ENCODE assay signal across 11 mouse cellular contexts in genomic region chr16:45877171-45877570, GRCm38 (mm10).
A peak's percentile ranks its signal among the peaks of the same experiment; 100 is the strongest.
DNase-seq lines count a peak whose midpoint lies in the region; ATAC-seq and TF ChIP-seq lines count a peak whose summit lies in the region.
"Had no signal": no experiment of that assay in that cellular context is flagged by ENCODE, and none has a peak within 500 bp of the region (broad histone marks: within the 10 kb centered on the region; RNA-seq: fewer than 3 reads in every experiment).

No protein-coding gene starts in this region.

- peak overlapping the region; percentile 35; the same call in 1 of the 2 replicates for H3K27ac ChIP-seq in heart, embryonic 15.5 days
- H3K27ac ChIP-seq in heart, embryonic 11.5 days (ENCODE audit: low read depth, low read length): no peak overlapping the region
- no peak overlapping the region for H3K27ac ChIP-seq in CH12.LX (ENCODE audit: insufficient read depth, low read depth)
- H3K27ac ChIP-seq in heart, postnatal 0 days (ENCODE audit: low read depth): 0 out of 2 replicates have a peak overlapping the region, but pooled peaks have one; percentile 27
- peak overlapping the region; percentile 72; the same call in 1 of the 2 replicates for H3K27ac ChIP-seq in limb, embryonic 15.5 days
- no peak overlapping the region for H3K27ac ChIP-seq in midbrain, embryonic 13.5 days
- no peak overlapping the region for H3K27ac ChIP-seq in midbrain, embryonic 10.5 days (replicated peaks)
- no peak overlapping the region for H3K27ac ChIP-seq in forebrain, embryonic 11.5 days (ENCODE audit: low read depth, low read length)
- H3K27ac ChIP-seq: embryonic facial prominence, embryonic 15.5 days; layer of hippocampus, adult 2 months had no signal

- TF ChIP-seq POLR2A in CH12.LX (IDR thresholded peaks at IDR 0.05; ENCODE audit: low read depth, low read length): no peak

- TF ChIP-seq EP300 in CH12.LX (IDR thresholded peaks at IDR 0.05; ENCODE audit: low read length): peak; percentile 62
- TF ChIP-seq EP300 in heart, postnatal 0 days (IDR thresholded peaks at IDR 0.05; ENCODE audit: low read depth): no peak

- in situ Hi-C loops in CH12.LX (cut with MboI; ENCODE audit: low pct_ligation_motif_present, low pct_unique_long_range_greater_than_20kb, low sequenced_read_pairs): no loop called here

- no peak overlapping the region for H3K9ac ChIP-seq in heart, embryonic 15.5 days
- no peak overlapping the region for H3K9ac ChIP-seq in heart, embryonic 11.5 days (ENCODE audit: low read depth, low read length)
- no peak overlapping the region for H3K9ac ChIP-seq in CH12.LX (ENCODE audit: insufficient read depth, low read depth)
- no peak overlapping the region for H3K9ac ChIP-seq in heart, postnatal 0 days (replicated peaks; ENCODE audit: low read depth, low read length)
- H3K9ac ChIP-seq in limb, embryonic 15.5 days: no peak overlapping the region
- H3K9ac ChIP-seq in midbrain, embryonic 13.5 days (replicated peaks): no peak overlapping the region
- no peak overlapping the region for H3K9ac ChIP-seq in forebrain, embryonic 11.5 days (ENCODE audit: low read length)
- H3K9ac ChIP-seq: embryonic facial prominence, embryonic 15.5 days had no signal

- H3K4me1 ChIP-seq in heart, embryonic 15.5 days (replicated peaks): peaks cover 18% of the 10 kb centered on the region
- H3K4me1 ChIP-seq in heart, embryonic 11.5 days (ENCODE audit: control insufficient read depth, insufficient read depth, low read length): peaks cover 3% of the 10 kb centered on the region; the same call in 1 of the 2 replicates
- H3K4me1 ChIP-seq in CH12.LX (ENCODE audit: control insufficient read depth in 1 of 2, insufficient read depth in 2 of 2): peaks cover 7 to 29% of the 10 kb centered on the region in 2 experiments; a peak in 3 of 4 replicates
- peaks cover 19% of the 10 kb centered on the region for H3K4me1 ChIP-seq in heart, postnatal 0 days (ENCODE audit: control insufficient read depth, insufficient read depth)
- peaks cover 23% of the 10 kb centered on the region for H3K4me1 ChIP-seq in limb, embryonic 15.5 days
- H3K4me1 ChIP-seq in midbrain, embryonic 13.5 days (replicated peaks): no peaks in the 10 kb centered on the region
- no peaks in the 10 kb centered on the region for H3K4me1 ChIP-seq in midbrain, embryonic 10.5 days
- no peaks in the 10 kb centered on the region for H3K4me1 ChIP-seq in forebrain, embryonic 11.5 days (replicated peaks; ENCODE audit: control insufficient read depth, insufficient read depth, low read length)

- WGBS in heart, embryonic 15.5 days: 65% methylated on average over 5 of the region's 5 CpGs
- 70% methylated on average over 5 of the region's 5 CpGs for WGBS in heart, embryonic 11.5 days (ENCODE audit: insufficient replicate concordance)
- 58% methylated on average over 5 of the region's 5 CpGs for WGBS in heart, postnatal 0 days
- 33% methylated on average over 5 of the region's 5 CpGs for WGBS in limb, embryonic 15.5 days
- 91% methylated on average over 5 of the region's 5 CpGs for WGBS in midbrain, embryonic 13.5 days
- WGBS in midbrain, embryonic 10.5 days: 86% methylated on average over 5 of the region's 5 CpGs
- WGBS in forebrain, embryonic 11.5 days: 82% methylated on average over 5 of the region's 5 CpGs

- peak; percentile 20 for DNase-seq in CH12.LX (ENCODE audit: extremely low read depth)
- no peak for DNase-seq in heart, postnatal 0 days (ENCODE audit: low spot score)
- no peak for DNase-seq in midbrain, embryonic 10.5 days (ENCODE audit: low spot score)
- DNase-seq in forebrain, embryonic 11.5 days (ENCODE audit: low spot score): no peak
- DNase-seq: cerebellum, adult 11-12 months had no signal

- no peak for TF ChIP-seq RAD21 in CH12.LX (IDR thresholded peaks at IDR 0.05; ENCODE audit: low read depth, low read length)

- no peaks in the 10 kb centered on the region for H3K9me3 ChIP-seq in heart, embryonic 15.5 days (replicated peaks)
- no peaks in the 10 kb centered on the region for H3K9me3 ChIP-seq in heart, embryonic 11.5 days (replicated peaks; ENCODE audit: control insufficient read depth, low read length)
- no peaks in the 10 kb centered on the region for H3K9me3 ChIP-seq in CH12.LX (replicated peaks; ENCODE audit: low read length)
- no peaks in the 10 kb centered on the region for H3K9me3 ChIP-seq in heart, postnatal 0 days (replicated peaks; ENCODE audit: control insufficient read depth, low read length)
- no peaks in the 10 kb centered on the region for H3K9me3 ChIP-seq in limb, embryonic 15.5 days
- no peaks in the 10 kb centered on the region for H3K9me3 ChIP-seq in midbrain, embryonic 13.5 days
- no peaks in the 10 kb centered on the region for H3K9me3 ChIP-seq in midbrain, embryonic 10.5 days (replicated peaks)
- no peaks in the 10 kb centered on the region for H3K9me3 ChIP-seq in forebrain, embryonic 11.5 days (ENCODE audit: control insufficient read depth, low read length)
- H3K9me3 ChIP-seq: embryonic facial prominence, embryonic 15.5 days had no signal

- TF ChIP-seq CTCF in CH12.LX (conservative IDR thresholded peaks at IDR 0.05 in 1 of 2, IDR thresholded peaks at IDR 0.05 in 1 of 2; ENCODE audit: low read depth in 2 of 2, low read length in 2 of 2): no peak
- no peak for TF ChIP-seq CTCF in heart, postnatal 0 days (IDR thresholded peaks at IDR 0.05; ENCODE audit: low read depth)

- no peak overlapping the region for H3K4me2 ChIP-seq in heart, embryonic 15.5 days
- no peak overlapping the region for H3K4me2 ChIP-seq in heart, embryonic 11.5 days
- no peak overlapping the region; the same call in 1 of the 2 replicates for H3K4me2 ChIP-seq in CH12.LX (ENCODE audit: insufficient read depth, low read depth, poor library complexity, severe bottlenecking)
- no peak overlapping the region for H3K4me2 ChIP-seq in heart, postnatal 0 days (ENCODE audit: low read depth, low read length)
- H3K4me2 ChIP-seq in limb, embryonic 15.5 days: no peak overlapping the region
- no peak overlapping the region for H3K4me2 ChIP-seq in midbrain, embryonic 13.5 days (replicated peaks)
- no peak overlapping the region for H3K4me2 ChIP-seq in forebrain, embryonic 11.5 days (ENCODE audit: low read depth, low read length, severe bottlenecking)
- H3K4me2 ChIP-seq: embryonic facial prominence, embryonic 15.5 days had no signal

- H3K79me2 ChIP-seq in CH12.LX (replicated peaks; ENCODE audit: control insufficient read depth, extremely low read depth, insufficient read depth, poor library complexity, severe bottlenecking): no peaks in the 10 kb centered on the region

- ATAC-seq in heart, embryonic 15.5 days (replicated peaks; ENCODE audit: insufficient number of reproducible peaks, insufficient read depth, low FRiP score, low read depth): no peak
- ATAC-seq in heart, embryonic 11.5 days (replicated peaks; ENCODE audit: insufficient number of reproducible peaks, low FRiP score, low TSS enrichment): no peak
- no peak for ATAC-seq in heart, postnatal 0 days (ENCODE audit: insufficient read depth, low read depth)
- ATAC-seq in limb, embryonic 15.5 days (ENCODE audit: insufficient number of reproducible peaks, low FRiP score, low TSS enrichment, low read depth): peak; percentile 82
- ATAC-seq in midbrain, embryonic 13.5 days: no peak
- no peak for ATAC-seq in forebrain, embryonic 11.5 days (replicated peaks; ENCODE audit: low FRiP score)

- H3K4me3 ChIP-seq in heart, embryonic 15.5 days: no peak overlapping the region
- H3K4me3 ChIP-seq in heart, embryonic 11.5 days (ENCODE audit: low read depth, low read length): no peak overlapping the region
- H3K4me3 ChIP-seq in CH12.LX (replicated peaks in 1 of 3; ENCODE audit: low read depth in 2 of 3, low read length in 2 of 3, poor library complexity in 1 of 3): no peak overlapping the region
- H3K4me3 ChIP-seq in heart, postnatal 0 days (ENCODE audit: low read depth, low read length): no peak overlapping the region
- H3K4me3 ChIP-seq in limb, embryonic 15.5 days: no peak overlapping the region
- no peak overlapping the region for H3K4me3 ChIP-seq in midbrain, embryonic 13.5 days (replicated peaks)
- H3K4me3 ChIP-seq in midbrain, embryonic 10.5 days: no peak overlapping the region
- H3K4me3 ChIP-seq in forebrain, embryonic 11.5 days (ENCODE audit: low read depth, low read length): no peak overlapping the region
- H3K4me3 ChIP-seq: embryonic facial prominence, embryonic 15.5 days; layer of hippocampus, adult 2 months had no signal

- H3K27me3 ChIP-seq in heart, embryonic 15.5 days: no peaks in the 10 kb centered on the region
- no peaks in the 10 kb centered on the region for H3K27me3 ChIP-seq in heart, embryonic 11.5 days (ENCODE audit: control insufficient read depth, insufficient read depth, low read length)
- H3K27me3 ChIP-seq in CH12.LX (replicated peaks): no peaks in the 10 kb centered on the region
- no peaks in the 10 kb centered on the region for H3K27me3 ChIP-seq in heart, postnatal 0 days (ENCODE audit: control insufficient read depth, insufficient read depth, low read length)
- H3K27me3 ChIP-seq in limb, embryonic 15.5 days: no peaks in the 10 kb centered on the region
- no peaks in the 10 kb centered on the region for H3K27me3 ChIP-seq in midbrain, embryonic 13.5 days
- H3K27me3 ChIP-seq in midbrain, embryonic 10.5 days (ENCODE audit: low read depth, poor library complexity, severe bottlenecking): no peaks in the 10 kb centered on the region
- no peaks in the 10 kb centered on the region for H3K27me3 ChIP-seq in forebrain, embryonic 11.5 days (ENCODE audit: control insufficient read depth, insufficient read depth, low read length)
- H3K27me3 ChIP-seq: embryonic facial prominence, embryonic 15.5 days had no signal

- no peaks in the 10 kb centered on the region for H3K36me3 ChIP-seq in heart, embryonic 15.5 days
- no peaks in the 10 kb centered on the region for H3K36me3 ChIP-seq in heart, embryonic 11.5 days (ENCODE audit: control insufficient read depth, insufficient read depth, low read length)
- H3K36me3 ChIP-seq in CH12.LX (replicated peaks in 1 of 2; ENCODE audit: control insufficient read depth in 1 of 2, insufficient read depth in 1 of 2, low read length in 1 of 2): no peaks in the 10 kb centered on the region
- H3K36me3 ChIP-seq in heart, postnatal 0 days (replicated peaks; ENCODE audit: control insufficient read depth, insufficient read depth, low read length): no peaks in the 10 kb centered on the region
- H3K36me3 ChIP-seq in limb, embryonic 15.5 days: no peaks in the 10 kb centered on the region
- H3K36me3 ChIP-seq in midbrain, embryonic 13.5 days: no peaks in the 10 kb centered on the region
- no peaks in the 10 kb centered on the region for H3K36me3 ChIP-seq in midbrain, embryonic 10.5 days
- H3K36me3 ChIP-seq in forebrain, embryonic 11.5 days (ENCODE audit: control insufficient read depth, insufficient read depth, low read length): no peaks in the 10 kb centered on the region
- H3K36me3 ChIP-seq: embryonic facial prominence, embryonic 15.5 days had no signal

- dilution Hi-C loops in CH12.LX (cut with MboI; ENCODE audit: extremely low pct_ligation_motif_present, extremely low pct_unique_long_range_greater_than_20kb, low sequenced_read_pairs): no loop called here

TF ChIP-seq in CH12.LX, 34 proteins besides CTCF, POLR2A, EP300 and RAD21 (continues in another document):
- TF ChIP-seq TCF12 (IDR thresholded peaks at IDR 0.05; ENCODE audit: low read depth, low read length) (peak; percentile 33; the same call in 1 of the 2 replicates), PAX5 (IDR thresholded peaks at IDR 0.05; ENCODE audit: low read length) (no peak), ZNF384 (IDR thresholded peaks at IDR 0.05; ENCODE audit: low read depth, low read length) (no peak), ZMIZ1 (IDR thresholded peaks at IDR 0.05; ENCODE audit: low read depth, low read length) (no peak)

Comparison
In these comparisons a context has a peak if more than half of its experiments do, and no peak if none do; other contexts are left out.
1. H3K27ac ChIP-seq: peak in heart, embryonic 15.5 days (single experiment), heart, postnatal 0 days (single experiment) and limb, embryonic 15.5 days (single experiment); none in heart, embryonic 11.5 days (single experiment), CH12.LX (single experiment), midbrain, embryonic 13.5 days (single experiment), midbrain, embryonic 10.5 days (single experiment) and forebrain, embryonic 11.5 days (single experiment).